Mouse (Mus musculus): ENCODE results near the gene Zeb2.

DNA sequence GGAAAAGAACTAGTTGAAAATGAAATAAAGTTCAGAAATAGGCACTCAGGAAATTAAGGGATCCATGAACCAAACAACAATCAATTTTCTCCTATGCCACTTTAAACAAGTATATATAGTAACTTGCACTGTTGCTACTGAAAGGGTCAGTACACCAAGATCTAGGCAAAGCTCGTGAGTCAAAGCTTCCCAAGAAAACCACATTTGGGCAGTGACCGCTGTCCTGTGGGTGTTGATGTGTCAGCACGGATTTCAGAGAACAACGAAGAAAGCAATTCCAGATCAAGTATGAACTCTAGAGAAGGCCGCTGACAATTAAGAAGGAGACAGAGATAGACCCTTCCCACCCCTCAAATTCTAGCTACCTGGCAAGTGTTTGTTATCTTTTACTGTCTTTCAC lies 9.2 kb upstream of the Zeb2 start:
- no peak for TF ChIP-seq CTCF (IDR thresholded peaks at IDR 0.05; ENCODE audit: insufficient read depth, low read length)
- no peak for TF ChIP-seq POLR2A (IDR thresholded peaks at IDR 0.05; ENCODE audit: borderline replicate concordance, extremely low read depth, low read depth, low read length)
